Mouse (Mus musculus) kidney, adult 2 months (tissue): Measurements from ENCODE around the gene Cdiptos. TPM values are rescaled to one million over a fixed set of nuclear protein-coding genes. Genes with fewer than 3 reads are reported as not detected.

ENCODE experiments used
- DNase-seq: peaks from one replicate; pipeline ENCODE4 v3.0.0; 2021
- H3K27ac ChIP-seq: fragments of 200-500 bp; 2 replicates; pipeline ENCODE4 v1.5.1; 2012; ENCODE audit warnings: low read depth, low read length, control low read depth, inconsistent platforms; ENCODE audit not compliant: insufficient read depth
- H3K27me3 ChIP-seq: fragments of 200-500 bp; replicated peaks from 2 replicates; pipeline ENCODE4 v1.6.1; 2012; ENCODE audit warnings: mild to moderate bottlenecking, moderate library complexity, low read length, inconsistent platforms; ENCODE audit not compliant: control insufficient read depth, insufficient read depth
- H3K36me3 ChIP-seq: fragments of 200-500 bp; 2 replicates; pipeline ENCODE4 v1.6.1; 2012; ENCODE audit warnings: mild to moderate bottlenecking, moderate library complexity, low read length, inconsistent platforms; ENCODE audit not compliant: control insufficient read depth, insufficient read depth
- H3K4me1 ChIP-seq: fragments of 200-500 bp; 2 replicates; pipeline ENCODE4 v1.6.1; 2011; ENCODE audit warnings: low read length; ENCODE audit not compliant: control insufficient read depth, insufficient read depth
- H3K4me3 ChIP-seq: fragments of 200-500 bp; 2 replicates; pipeline ENCODE4 v1.5.1; 2011; ENCODE audit warnings: mild to moderate bottlenecking, low read depth, low read length, control low read depth; ENCODE audit not compliant: insufficient read depth
- CTCF ChIP-seq: fragments of 200-500 bp; conservative IDR thresholded peaks from 2 replicates; pipeline ENCODE4 v1.5.1; 2011; ENCODE audit warnings: low read depth, mild to moderate bottlenecking, control low read depth, low read length, moderate library complexity, mixed read lengths; ENCODE audit not compliant: insufficient read depth, insufficient read length
- POLR2A ChIP-seq: fragments of 200-500 bp; IDR thresholded peaks from one replicate; pipeline ENCODE4 v1.6.1; 2011; ENCODE audit warnings: low read depth, low read length, control low read depth
- WGBS: fragments of 180-500 bp; shearing (Covaris S2); methylation state at CpG from one replicate; pipeline ENCODE4 v1.1.7; 2018; 5-methylcytosine and 5-hydroxymethylcytosine counted together
- polyA plus RNA-seq: library from polyadenylated mRNA; depleted of rRNA; stranded (reverse); fragments of >200 nt; gene quantifications from 2 replicates; pipeline ENCODE4 v1.2.3, GENCODE M21; 2012; rRNA removed

Cdiptos gene
- 0.74 and 1.1 TPM in 2 replicates for polyA plus RNA-seq

- Histone ChIP-seq H3K27ac (peak within 1 kb of the TSS; percentile 100), H3K27me3 (no peaks in the 10 kb centered on the region), H3K36me3 (no peaks in the 10 kb centered on the region; the same call in none of the 2 replicates), H3K4me1 (peaks cover 4% of the 10 kb centered on the region), H3K4me3 (peak within 1 kb of the TSS; percentile 88)
- under 1% methylated on average over 55 of the region's 55 CpGs for WGBS
- TF ChIP-seq POLR2A (no peak), CTCF (peak; percentile 94)
- peak; percentile 97 for DNase-seq
These were observed at the start of gene Cdiptos for GRCm38 (mm10) chr7:126975950-126976866. Gene Cdiptos, minus strand, starts transcription at chr7:126976098.

DNA sequence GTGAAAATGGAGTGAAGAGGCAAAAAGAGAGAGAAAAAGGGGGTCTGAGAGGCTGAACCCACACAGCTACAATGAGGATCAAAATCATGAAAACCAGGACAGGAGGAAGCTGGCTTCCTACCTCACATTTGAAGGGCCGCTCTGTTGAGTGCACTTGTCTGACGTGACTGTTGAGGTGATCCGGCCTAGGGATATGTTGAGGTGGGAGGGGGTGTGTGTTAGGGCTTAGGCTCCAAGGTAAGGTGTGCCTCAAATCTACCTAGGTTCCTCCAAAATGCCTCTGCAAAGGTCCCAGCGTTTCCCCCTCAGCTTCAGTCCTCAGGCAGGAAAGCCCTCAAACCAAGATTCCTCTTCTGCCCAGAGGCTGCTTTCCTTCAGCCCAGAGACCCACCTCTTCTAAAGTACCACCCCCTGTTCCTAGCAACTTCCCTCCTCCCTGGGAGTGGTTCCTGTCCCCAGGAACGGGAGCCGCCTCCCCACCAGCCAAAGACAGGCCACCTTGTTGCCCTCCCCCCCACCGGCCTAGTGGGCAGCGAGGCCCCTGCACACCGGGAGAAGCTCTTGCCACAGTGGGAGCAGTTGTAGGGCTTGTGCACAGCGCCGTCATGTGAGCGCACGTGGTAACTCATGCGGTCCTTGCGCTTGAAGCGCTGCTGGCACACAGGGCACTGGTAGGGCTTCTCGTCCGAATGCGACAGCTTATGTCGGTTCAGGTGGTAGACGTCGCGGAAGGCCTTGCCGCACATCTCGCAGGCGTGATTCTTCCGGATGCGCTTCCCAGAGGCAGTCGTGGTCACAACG lies 49.1 kb upstream of the Cdiptos start:
- peak; percentile 90 for DNase-seq
- H3K27ac ChIP-seq, result peak overlapping the region; percentile 71
- TF ChIP-seq POLR2A, result peak; percentile 67
- TF ChIP-seq CTCF, result peak; percentile 79
- peaks cover 15% of the 10 kb centered on the region for H3K4me1 ChIP-seq
- peak overlapping the region; percentile 84 for H3K4me3 ChIP-seq
- no peaks in the 10 kb centered on the region for H3K27me3 ChIP-seq
- WGBS, result 2% methylated on average over 30 of the region's 30 CpGs
- H3K36me3 ChIP-seq, result no peaks in the 10 kb centered on the region

DNA sequence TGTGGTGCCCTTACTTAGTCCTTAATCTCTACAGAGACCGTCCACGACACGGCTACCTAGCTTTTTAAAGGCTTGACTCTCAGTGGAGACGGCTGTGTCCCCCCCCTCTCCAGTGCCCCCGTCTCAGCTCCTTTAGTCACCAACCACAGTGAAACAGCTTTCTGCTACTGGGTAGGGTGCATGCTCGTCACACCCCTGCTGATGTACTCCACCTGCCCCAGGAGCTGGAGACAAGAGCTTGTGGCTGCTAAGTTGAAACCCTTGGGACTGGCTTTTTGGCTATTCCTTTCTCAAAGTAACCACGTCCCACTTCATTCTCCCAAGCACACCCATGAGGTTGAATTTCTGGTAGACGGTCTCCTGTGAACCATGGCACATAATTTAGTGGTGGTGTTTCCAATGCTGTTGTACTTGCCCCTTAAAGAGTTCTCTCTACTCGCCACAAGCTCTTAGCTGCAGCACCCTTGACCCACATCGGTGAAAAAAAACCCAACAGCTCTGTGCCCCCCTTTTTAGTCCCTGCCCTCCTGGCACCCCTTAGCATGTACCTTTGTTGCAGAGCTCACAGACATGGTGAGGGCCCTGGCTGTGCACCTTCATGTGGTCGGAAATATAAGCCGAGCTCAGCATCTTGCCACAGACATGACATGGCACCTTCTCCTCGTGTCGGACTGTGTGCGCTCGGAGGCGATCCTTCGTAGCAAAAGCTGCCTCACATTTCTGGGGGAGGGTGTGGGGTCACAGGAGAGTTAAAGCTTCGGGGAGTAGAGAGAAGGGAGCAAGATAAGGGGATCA lies 48.2 kb upstream of the Cdiptos start:
- Histone ChIP-seq H3K27me3 (no peaks in the 10 kb centered on the region), H3K4me3 (peak overlapping the region; percentile 26; the same call in 1 of the 2 replicates), H3K4me1 (peaks cover 15% of the 10 kb centered on the region), H3K36me3 (no peaks in the 10 kb centered on the region), H3K27ac (no peak overlapping the region)
- TF ChIP-seq POLR2A (no peak), CTCF (no peak)
- WGBS, result 31% methylated on average over 19 of the region's 19 CpGs
- DNase-seq, result no peak

GRCm38 (mm10) chr7:127023272-127023691 lies 47.4 kb upstream of the Cdiptos start:
- Histone ChIP-seq H3K27ac (no peak overlapping the region), H3K4me1 (peaks cover 15% of the 10 kb centered on the region), H3K36me3 (no peaks in the 10 kb centered on the region), H3K27me3 (no peaks in the 10 kb centered on the region), H3K4me3 (no peak overlapping the region)
- no peak for DNase-seq
- 77% methylated on average over 13 of the region's 13 CpGs for WGBS
- TF ChIP-seq CTCF (no peak), POLR2A (no peak)

DNA sequence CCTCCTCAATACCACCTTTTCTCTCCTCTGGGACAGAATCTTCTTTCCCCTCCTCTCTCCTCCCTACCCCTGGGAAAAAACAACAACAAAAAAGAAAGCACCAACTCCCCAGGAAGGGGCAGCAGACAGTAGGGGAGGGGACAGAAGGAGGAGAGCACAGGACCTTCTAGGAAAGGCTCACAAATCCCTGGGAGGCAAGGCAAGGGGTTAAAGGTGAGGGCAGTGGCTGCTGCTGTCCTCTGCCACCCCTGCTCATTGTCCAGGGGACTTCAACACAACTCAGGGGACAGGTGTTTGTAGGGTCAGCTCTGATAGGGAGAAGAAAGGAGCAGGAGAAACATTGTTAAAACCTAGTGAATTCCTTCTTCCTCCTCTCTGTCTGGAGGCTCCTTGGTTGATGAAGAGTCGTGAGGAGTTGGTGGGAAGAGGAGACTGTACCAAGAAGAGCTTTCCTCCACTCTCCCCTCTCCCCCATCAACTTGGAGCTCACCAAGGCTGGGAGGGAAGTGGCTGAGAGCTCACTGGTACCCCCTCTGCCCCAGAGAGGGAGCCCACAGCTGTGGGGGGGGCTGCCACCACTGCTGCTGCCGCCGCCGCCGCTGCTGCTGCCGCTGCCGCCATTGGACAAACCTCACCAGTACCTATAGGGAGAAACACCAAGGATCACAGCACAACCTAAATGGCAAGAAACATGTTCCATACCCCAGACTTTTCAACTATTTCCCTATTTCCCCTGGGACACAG lies 46.8 kb upstream of the Cdiptos start:
- peaks cover 15% of the 10 kb centered on the region for H3K4me1 ChIP-seq

More for the DNA sequence above, 46.8 kb upstream of the Cdiptos start:
- 95% methylated on average over 7 of the region's 7 CpGs for WGBS
- no peak overlapping the region for H3K4me3 ChIP-seq
- TF ChIP-seq POLR2A, result no peak
- TF ChIP-seq CTCF, result no peak
- no peaks in the 10 kb centered on the region for H3K36me3 ChIP-seq
- H3K27ac ChIP-seq, result no peak overlapping the region
- DNase-seq, result no peak
- H3K27me3 ChIP-seq, result no peaks in the 10 kb centered on the region
